Mouse (Mus musculus) ES-Bruce4 (cell line): Measurements from ENCODE around the gene Dpm3. TPM values are rescaled to one million over a fixed set of nuclear protein-coding genes. Genes with fewer than 3 reads are reported as not detected.
A peak's percentile ranks its signal among the peaks of the same experiment; 100 is the strongest.

Source experiments
- H3K27ac ChIP-seq: 2 replicates; pipeline ENCODE4 v1.5.1; 2012; ENCODE audit warnings: low read length, inconsistent platforms; ENCODE audit not compliant: insufficient read depth
- H3K27me3 ChIP-seq: 2 replicates; pipeline ENCODE4 v1.6.1; 2012; ENCODE audit warnings: mild to moderate bottlenecking, low read length, inconsistent platforms; ENCODE audit not compliant: control insufficient read depth, poor library complexity, insufficient read depth, severe bottlenecking
- H3K36me3 ChIP-seq: 2 replicates; pipeline ENCODE4 v1.6.1; 2012; ENCODE audit warnings: inconsistent platforms, mild to moderate bottlenecking, low read length, moderate library complexity; ENCODE audit not compliant: control insufficient read depth, poor library complexity, insufficient read depth, severe bottlenecking
- H3K4me1 ChIP-seq: one replicate; pipeline ENCODE4 v1.8.1; 2011; ENCODE audit warnings: low read length; ENCODE audit not compliant: control insufficient read depth, insufficient read depth
- H3K4me3 ChIP-seq: 2 replicates; pipeline ENCODE4 v1.5.1; 2011; ENCODE audit warnings: low read depth, mild to moderate bottlenecking, low read length
- H3K9ac ChIP-seq: 2 replicates; pipeline ENCODE4 v1.6.1; 2012; ENCODE audit warnings: low read depth, mild to moderate bottlenecking, inconsistent platforms; ENCODE audit not compliant: poor library complexity, severe bottlenecking
- H3K9me3 ChIP-seq: replicated peaks from 2 replicates; pipeline ENCODE4 v1.6.1; 2012; ENCODE audit warnings: mild to moderate bottlenecking, low read length, inconsistent platforms; ENCODE audit not compliant: control insufficient read depth, poor library complexity, insufficient read depth, severe bottlenecking
- CTCF ChIP-seq: IDR thresholded peaks from one replicate; pipeline ENCODE4 v1.8.1; 2011; ENCODE audit warnings: low read depth, low read length
- EP300 ChIP-seq: IDR thresholded peaks from 2 replicates; pipeline ENCODE4 v1.6.1; 2011; ENCODE audit warnings: low read depth, low read length; ENCODE audit not compliant: insufficient read depth
- POLR2A ChIP-seq: IDR thresholded peaks from one replicate; pipeline ENCODE4 v1.8.1; 2011; ENCODE audit warnings: low read length; ENCODE audit not compliant: insufficient read depth
- polyA plus RNA-seq: library from polyadenylated mRNA; stranded (reverse); fragments of >200 nt; gene quantifications from 2 replicates; pipeline ENCODE4 v1.2.4, GENCODE M21; 2011; ENCODE audit warnings: low read depth; ENCODE audit not compliant: missing spikeins, insufficient read depth, insufficient read length

Dpm3 gene
- polyA plus RNA-seq, 1 experiment: 36.7 TPM

DNA sequence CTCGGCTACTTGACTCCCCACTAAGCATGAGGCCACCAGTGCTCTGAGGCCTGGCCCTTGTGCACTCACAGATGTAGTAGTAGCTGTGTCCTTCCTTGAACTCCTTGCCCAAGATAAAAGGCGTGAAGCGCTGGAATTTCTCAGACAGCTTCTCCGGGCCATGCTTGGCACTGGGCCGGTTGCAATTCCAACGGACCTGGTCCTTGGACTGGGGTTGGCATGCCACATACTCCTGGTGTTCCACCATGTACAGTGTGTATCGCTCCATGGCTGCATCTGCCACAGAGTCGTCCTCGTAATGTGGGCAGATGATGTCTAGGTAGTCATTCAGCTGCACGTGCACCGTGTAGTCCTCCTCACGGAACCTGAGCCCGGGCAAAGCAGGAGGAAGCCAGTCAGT, 16.9 kb downstream of the Dpm3 start:
- Histone ChIP-seq H3K9me3 (no peaks in the 10 kb centered on the region), H3K4me1 (peaks cover 3% of the 10 kb centered on the region), H3K27ac (no peak overlapping the region), H3K9ac (no peak overlapping the region), H3K27me3 (no peaks in the 10 kb centered on the region), H3K36me3 (no peaks in the 10 kb centered on the region), H3K4me3 (no peak overlapping the region)
- no peak for TF ChIP-seq EP300
- TF ChIP-seq POLR2A: no peak

- Histone ChIP-seq H3K4me3 (no peak overlapping the region), H3K4me1 (peaks cover under 1% of the 10 kb centered on the region), H3K9ac (no peak overlapping the region), H3K9me3 (no peaks in the 10 kb centered on the region), H3K36me3 (no peaks in the 10 kb centered on the region), H3K27me3 (no peaks in the 10 kb centered on the region), H3K27ac (no peak overlapping the region)
- TF ChIP-seq EP300 (no peak), CTCF (no peak), POLR2A (no peak)
Measured at GRCm38 (mm10) chr3:89277281-89278021, 18.3 kb downstream of the Dpm3 start.

- Histone ChIP-seq H3K36me3 (no peaks in the 10 kb centered on the region), H3K4me1 (no peaks in the 10 kb centered on the region), H3K27me3 (no peaks in the 10 kb centered on the region), H3K27ac (no peak overlapping the region), H3K9ac (no peak overlapping the region), H3K9me3 (no peaks in the 10 kb centered on the region), H3K4me3 (no peak overlapping the region)
- TF ChIP-seq CTCF (no peak), POLR2A (no peak), EP300 (no peak)
Measured at GRCm38 (mm10) chr3:89278107-89278506, 18.9 kb downstream of the Dpm3 start.

DNA sequence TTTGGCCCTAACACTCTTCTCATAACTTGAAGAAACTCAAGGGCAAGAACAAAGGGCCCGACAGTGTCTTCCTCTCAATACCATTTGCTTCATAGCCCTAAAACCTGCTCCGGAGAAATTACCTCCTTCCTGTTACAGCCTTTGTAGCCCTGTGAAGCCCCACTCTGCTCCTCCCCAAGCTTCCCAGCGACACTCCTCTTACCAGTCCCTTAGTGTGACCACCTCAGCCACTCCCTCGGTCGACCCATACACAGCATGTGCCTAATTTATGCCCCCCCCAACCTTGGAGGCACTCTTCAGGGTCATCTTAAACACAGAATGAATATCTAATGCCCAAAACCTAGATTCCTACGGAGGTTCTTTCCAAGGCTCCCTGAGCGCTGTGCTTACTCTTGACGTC, 19.5 kb downstream of the Dpm3 start:
- no peak overlapping the region for H3K27ac ChIP-seq
- TF ChIP-seq POLR2A (no peak), CTCF (no peak), EP300 (no peak)
- no peaks in the 10 kb centered on the region for H3K9me3 ChIP-seq
- peak overlapping the region; percentile 77 for H3K9ac ChIP-seq
- H3K4me3 ChIP-seq: peak overlapping the region; percentile 71
- no peaks in the 10 kb centered on the region for H3K36me3 ChIP-seq
- H3K4me1 ChIP-seq: no peaks in the 10 kb centered on the region
- H3K27me3 ChIP-seq: no peaks in the 10 kb centered on the region

DNA sequence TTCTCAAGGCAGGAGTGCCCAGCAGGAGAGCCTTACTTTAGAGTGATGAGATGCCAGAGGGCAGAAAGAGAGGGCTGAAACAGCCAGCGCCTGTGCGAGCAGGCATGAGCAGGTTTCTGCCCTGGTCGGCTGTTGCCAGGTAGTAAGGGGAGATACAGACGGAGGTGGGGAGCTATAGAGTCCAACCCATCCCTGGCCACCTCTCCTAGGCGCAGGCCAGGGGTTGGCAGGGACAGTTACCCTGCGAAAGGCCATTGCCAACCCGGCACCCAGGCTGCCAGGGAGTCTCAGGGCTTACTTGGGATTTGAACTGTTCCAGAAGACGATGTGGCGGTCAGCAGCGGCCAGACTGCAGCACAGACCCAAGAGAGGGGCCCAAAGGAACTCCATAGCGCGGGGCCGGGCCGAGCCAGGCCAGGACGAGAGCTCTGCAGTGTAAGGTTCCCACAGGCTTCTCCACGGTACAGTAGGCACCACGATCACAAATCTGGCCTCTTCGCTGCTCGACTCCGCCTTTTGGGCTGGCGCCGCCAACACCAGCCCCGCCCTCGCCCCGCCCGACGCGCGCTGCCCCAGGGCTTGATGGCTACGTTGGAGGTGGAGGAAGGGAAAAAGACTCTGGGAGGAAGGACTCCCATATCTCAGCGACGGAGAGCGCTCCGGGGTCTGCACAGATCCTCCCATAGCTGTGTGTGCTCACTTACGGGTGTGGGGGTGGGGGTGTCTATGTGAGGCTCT, 20.2 kb downstream of the Dpm3 start:
- Histone ChIP-seq H3K4me3 (peak overlapping the region; percentile 71), H3K9ac (peak overlapping the region; percentile 77), H3K9me3 (no peaks in the 10 kb centered on the region), H3K4me1 (no peaks in the 10 kb centered on the region), H3K36me3 (no peaks in the 10 kb centered on the region), H3K27ac (no peak overlapping the region), H3K27me3 (no peaks in the 10 kb centered on the region)
- no peak for TF ChIP-seq POLR2A
- TF ChIP-seq CTCF: no peak
- TF ChIP-seq EP300: no peak

DNA sequence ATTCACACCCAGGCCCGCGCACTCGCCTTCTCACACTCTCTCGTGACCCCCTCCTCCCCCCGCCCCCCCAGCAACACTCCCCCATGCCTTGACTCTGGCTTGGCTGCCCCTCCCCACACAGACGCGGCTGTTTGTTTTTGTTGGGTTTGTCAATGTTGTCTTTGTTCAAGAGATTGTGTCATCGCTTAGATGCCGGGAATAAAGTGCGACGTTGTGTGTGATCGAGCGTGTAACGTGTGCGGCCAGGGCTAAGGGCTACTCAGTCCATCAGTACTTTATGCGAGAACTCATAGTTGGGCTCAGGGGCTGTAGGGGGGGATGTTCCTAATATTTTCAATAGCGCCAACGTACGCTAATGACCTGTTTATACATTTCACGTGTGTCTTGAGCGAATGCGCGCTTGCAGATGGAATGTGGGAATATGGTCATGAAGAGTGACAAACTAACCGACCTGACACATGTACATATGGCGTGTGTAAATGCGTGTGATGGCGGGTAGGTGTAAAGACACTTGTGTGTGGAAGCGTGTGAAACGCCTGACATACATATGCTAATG, 21.0 kb downstream of the Dpm3 start:
- TF ChIP-seq EP300: no peak
- Histone ChIP-seq H3K9me3 (no peaks in the 10 kb centered on the region), H3K27ac (no peak overlapping the region), H3K4me3 (peak overlapping the region; percentile 71), H3K9ac (peak overlapping the region; percentile 77), H3K36me3 (no peaks in the 10 kb centered on the region), H3K27me3 (no peaks in the 10 kb centered on the region), H3K4me1 (peaks cover 2% of the 10 kb centered on the region)
